Mouse (Mus musculus) MEL (cell line): Measurements from ENCODE around the gene Zbtb21.

Experiments
- CTCF ChIP-seq, 3 experiments: IDR thresholded peaks in 2 of 3; conservative IDR thresholded peaks in 1 of 3; 2 replicates each; pipeline ENCODE4 v1.5.1; 2011 to 2012; ENCODE audit warnings: low read length in 3 of 3, low read depth in 2 of 3, mild to moderate bottlenecking in 2 of 3, improper control_type of control experiment in 1 of 3, inconsistent platforms in 1 of 3, mixed read lengths in 1 of 3, moderate library complexity in 1 of 3; ENCODE audit not compliant: control insufficient read depth in 1 of 3, insufficient read depth in 1 of 3, poor library complexity in 1 of 3, severe bottlenecking in 1 of 3
- GATA1 ChIP-seq: IDR thresholded peaks from 2 replicates; pipeline ENCODE4 v1.6.1; 2011; ENCODE audit warnings: low read depth, low read length, improper control_type of control experiment
- MAX ChIP-seq: IDR thresholded peaks from 2 replicates; pipeline ENCODE4 v1.6.1; 2011; ENCODE audit warnings: low read length, improper control_type of control experiment
- POLR2A ChIP-seq, 2 experiments: IDR thresholded peaks; 2 replicates each; pipeline ENCODE4 v1.6.1; 2011 to 2012; ENCODE audit warnings: low read length in 2 of 2, mild to moderate bottlenecking in 2 of 2, control low read depth in 1 of 2, improper control_type of control experiment in 1 of 2, low read depth in 1 of 2, moderate library complexity in 1 of 2; ENCODE audit not compliant: control insufficient read depth in 1 of 2, insufficient read depth in 1 of 2, poor library complexity in 1 of 2
- TAL1 ChIP-seq: IDR thresholded peaks from 2 replicates; pipeline ENCODE4 v1.6.1; 2012; ENCODE audit warnings: mild to moderate bottlenecking, inconsistent platforms, low read length, moderate library complexity, mixed read lengths
- TCF12 ChIP-seq: IDR thresholded peaks from 2 replicates; pipeline ENCODE4 v1.6.1; 2014; ENCODE audit warnings: low read depth, mild to moderate bottlenecking, inconsistent platforms, low read length, improper control_type of control experiment, moderate library complexity
- USF2 ChIP-seq, 2 experiments: IDR thresholded peaks; 2 replicates each; pipeline ENCODE4 v1.6.1; 2011 to 2012; ENCODE audit warnings: improper control_type of control experiment in 2 of 2, low read length in 2 of 2, borderline replicate concordance in 1 of 2, inconsistent platforms in 1 of 2, low read depth in 1 of 2, mild to moderate bottlenecking in 1 of 2; ENCODE audit not compliant: insufficient read depth in 1 of 2

GRCm38 (mm10) chr16:97923700-97924099 lies 38.7 kb downstream of the Zbtb21 start:
- TF ChIP-seq POLR2A (IDR thresholded peaks at IDR 0.05; ENCODE audit: control insufficient read depth in 1 of 2, insufficient read depth in 1 of 2, low read depth in 1 of 2, low read length in 2 of 2, poor library complexity in 1 of 2) (no peak), GATA1 (no peak), MAX (no peak), CTCF (IDR thresholded peaks at IDR 0.05 in 2 of 3, conservative IDR thresholded peaks at IDR 0.05 in 1 of 3; ENCODE audit: control insufficient read depth in 1 of 3, insufficient read depth in 1 of 3, low read depth in 2 of 3, low read length in 3 of 3, poor library complexity in 1 of 3, severe bottlenecking in 1 of 3) (no peak), USF2 (IDR thresholded peaks at IDR 0.05; ENCODE audit: borderline replicate concordance in 1 of 2, insufficient read depth in 1 of 2, low read depth in 1 of 2, low read length in 2 of 2) (no peak), TCF12 (no peak), TAL1 (no peak)
